Mouse (Mus musculus) spleen, adult 2 months (tissue): Measurements from ENCODE around the gene Slc2a3. TPM values are rescaled to one million over a fixed set of nuclear protein-coding genes. Genes with fewer than 3 reads are reported as not detected.
"Not testable (repeated sequence)": the region's sequence is repeated elsewhere in the genome, so short reads cannot be mapped to it uniquely, and the experiment has no call there.

ENCODE experiments used
- DNase-seq, 2 experiments: peaks; one replicate each; pipeline versions ENCODE4 v3.0.0 to v3.0.0-alpha.2; 2012 to 2021; ENCODE audit warnings: low spot score in 2 of 2, low read depth in 1 of 2
- H3K27ac ChIP-seq: fragments of 200-500 bp; 2 replicates; pipeline ENCODE4 v1.5.1; 2012; ENCODE audit warnings: low read length, inconsistent platforms; ENCODE audit not compliant: insufficient read depth
- H3K27me3 ChIP-seq: fragments of 200-500 bp; 2 replicates; pipeline ENCODE4 v1.6.1; 2012; ENCODE audit warnings: mild to moderate bottlenecking, moderate library complexity, low read length, inconsistent platforms; ENCODE audit not compliant: control insufficient read depth, insufficient read depth
- H3K36me3 ChIP-seq: fragments of 200-500 bp; 2 replicates; pipeline ENCODE4 v1.6.1; 2012; ENCODE audit warnings: mild to moderate bottlenecking, low read length, inconsistent platforms; ENCODE audit not compliant: control insufficient read depth, insufficient read depth
- H3K4me1 ChIP-seq: fragments of 200-500 bp; 2 replicates; pipeline ENCODE4 v1.6.1; 2011; ENCODE audit warnings: inconsistent platforms; ENCODE audit not compliant: control insufficient read depth, insufficient read depth, insufficient read length
- H3K4me3 ChIP-seq: fragments of 200-500 bp; 2 replicates; pipeline ENCODE4 v1.5.1; 2011; ENCODE audit warnings: mild to moderate bottlenecking, inconsistent platforms; ENCODE audit not compliant: insufficient read depth, insufficient read length; ENCODE audit errors: extremely low read depth
- CTCF ChIP-seq: fragments of 200-500 bp; IDR thresholded peaks from 2 replicates; pipeline ENCODE4 v1.5.1; 2011; ENCODE audit warnings: mild to moderate bottlenecking, inconsistent platforms; ENCODE audit not compliant: insufficient read depth, insufficient read length, insufficient replicate concordance; ENCODE audit errors: extremely low read depth
- POLR2A ChIP-seq: fragments of 200-500 bp; IDR thresholded peaks from 2 replicates; pipeline ENCODE4 v1.6.1; 2011; ENCODE audit warnings: low read depth, low read length, inconsistent platforms
- WGBS: fragments of 180-500 bp; shearing (Covaris S2); methylation state at CpG from one replicate; pipeline ENCODE4 v1.1.7; 2018; 5-methylcytosine and 5-hydroxymethylcytosine counted together
- polyA plus RNA-seq: library from polyadenylated mRNA; depleted of rRNA; stranded (reverse); fragments of >200 nt; gene quantifications from 2 replicates; pipeline ENCODE4 v1.2.3, GENCODE M21; 2012

The Slc2a3 gene
- polyA plus RNA-seq, 1 experiment, result 17.8 TPM

- Histone ChIP-seq H3K27ac (no peak overlapping the region), H3K4me3 (no peak overlapping the region), H3K27me3 (no peaks in the 10 kb centered on the region), H3K36me3 (no peaks in the 10 kb centered on the region), H3K4me1 (no peaks in the 10 kb centered on the region)
- DNase-seq, result no peak
- TF ChIP-seq POLR2A (no peak), CTCF (no peak)
- 94% methylated on average over 11 of the region's 11 CpGs for WGBS
Observed at GRCm38 (mm10) chr6:122770760-122771315, 30.6 kb downstream of the Slc2a3 start.

GRCm38 (mm10) chr6:122769771-122770759 lies 31.4 kb downstream of the Slc2a3 start:
- H3K27me3 ChIP-seq, result no peaks in the 10 kb centered on the region
- H3K4me1 ChIP-seq, result no peaks in the 10 kb centered on the region
- no peaks in the 10 kb centered on the region for H3K36me3 ChIP-seq
- DNase-seq, result no peak
- TF ChIP-seq CTCF, result no peak
- TF ChIP-seq POLR2A, result no peak
- H3K27ac ChIP-seq, result no peak overlapping the region
- no peak overlapping the region for H3K4me3 ChIP-seq
- WGBS, result 88% methylated on average over 10 of the region's 10 CpGs

GRCm38 (mm10) chr6:122768256-122768655 lies 33.2 kb downstream of the Slc2a3 start:
- Histone ChIP-seq H3K4me1 (peaks cover 6% of the 10 kb centered on the region), H3K4me3 (no peak overlapping the region), H3K27me3 (no peaks in the 10 kb centered on the region), H3K27ac (no peak overlapping the region), H3K36me3 (no peaks in the 10 kb centered on the region)
- WGBS, result 82% methylated on average over 5 of the region's 5 CpGs
- DNase-seq, result no peak
- no peak for TF ChIP-seq POLR2A
- no peak for TF ChIP-seq CTCF

GRCm38 (mm10) chr6:122767012-122767411 lies 34.4 kb downstream of the Slc2a3 start:
- 99% methylated on average over 3 of the region's 3 CpGs for WGBS
- H3K27me3 ChIP-seq, H3K27ac ChIP-seq, DNase-seq, H3K4me1 ChIP-seq, H3K4me3 ChIP-seq, H3K36me3 ChIP-seq: not testable (repeated sequence)

GRCm38 (mm10) chr6:122766145-122766968 lies 35.1 kb downstream of the Slc2a3 start:
- DNase-seq, result no peak
- Histone ChIP-seq H3K27ac (no peak overlapping the region), H3K4me1 (peaks cover 8% of the 10 kb centered on the region), H3K36me3 (no peaks in the 10 kb centered on the region), H3K4me3 (no peak overlapping the region), H3K27me3 (no peaks in the 10 kb centered on the region)
- WGBS, result 71% methylated on average over 5 of the region's 5 CpGs
- TF ChIP-seq CTCF, result no peak
- no peak for TF ChIP-seq POLR2A

GRCm38 (mm10) chr6:122765298-122765956 lies 36.0 kb downstream of the Slc2a3 start:
- Histone ChIP-seq H3K27ac (no peak overlapping the region), H3K27me3 (no peaks in the 10 kb centered on the region), H3K36me3 (no peaks in the 10 kb centered on the region), H3K4me1 (peaks cover 8% of the 10 kb centered on the region), H3K4me3 (no peak overlapping the region)
- DNase-seq, result no peak
- TF ChIP-seq POLR2A, result no peak
- TF ChIP-seq CTCF, result no peak
- WGBS, result 60% methylated on average over 9 of the region's 9 CpGs
